Mouse (Mus musculus): Measurements from ENCODE around the gene Vmac.

DNA sequence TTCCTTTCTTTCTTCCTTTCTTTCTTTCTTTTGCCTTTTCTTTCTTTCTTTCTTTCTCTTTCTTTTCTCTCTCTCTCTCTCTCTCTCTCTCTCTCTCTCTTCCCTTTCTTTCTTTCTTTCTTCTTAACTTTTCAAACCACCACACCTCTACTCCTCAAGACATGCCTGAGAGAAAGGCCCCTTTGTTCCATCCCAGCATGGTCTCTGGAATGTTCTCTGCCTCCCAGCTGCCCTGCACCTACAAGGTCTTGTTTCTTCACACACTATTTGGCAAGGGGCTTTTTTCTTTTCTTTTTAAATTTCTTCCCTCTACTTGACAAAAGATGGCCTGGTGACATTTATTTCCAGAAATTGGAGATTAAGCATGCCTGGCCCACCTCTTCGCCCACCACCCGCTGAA lies 11.8 kb upstream of the Vmac start:
- no peak for TF ChIP-seq CTCF (IDR thresholded peaks at IDR 0.05; ENCODE audit: low read depth, low read length)
- TF ChIP-seq POLR2A (IDR thresholded peaks at IDR 0.05; ENCODE audit: borderline replicate concordance, low read depth, low read length): no peak
